Mouse (Mus musculus) stomach, postnatal 0 days (tissue): ENCODE measurements at regions not wholly inside any gene's neighbourhood (a gene's known extent, or its start where the extent isn't known, plus 50 kb on each side); places are given as distances from the start of the nearest gene placed in this dataset.

Source experiments
- CTCF ChIP-seq: IDR thresholded peaks from 2 replicates; pipeline ENCODE4 v1.5.1; 2016; ENCODE audit warnings: antibody characterized with exemption, low read depth, mild to moderate bottlenecking, moderate library complexity
- EP300 ChIP-seq: optimal IDR thresholded peaks from 2 replicates; pipeline ENCODE3; 2016; ENCODE audit warnings: antibody characterized with exemption

DNA sequence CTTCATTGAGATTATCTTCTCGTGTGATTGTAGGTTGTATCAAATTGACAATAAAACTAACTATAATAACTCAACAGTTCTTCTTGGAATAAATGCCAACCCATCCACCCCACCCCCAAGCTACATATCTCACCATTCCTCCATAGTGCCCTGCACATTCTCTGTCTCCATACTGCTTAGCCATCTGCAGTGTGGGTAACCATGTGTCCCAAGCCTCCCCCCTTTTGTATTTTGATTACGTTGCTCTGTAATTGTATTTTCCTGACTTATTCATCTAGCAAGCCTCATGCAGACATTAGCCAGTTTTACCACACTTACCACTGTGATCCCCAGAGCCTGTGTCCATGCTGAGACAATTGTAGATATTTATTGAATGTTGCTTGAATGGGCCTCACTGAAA, 129.7 kb upstream of the Smarca2 start:
- TF ChIP-seq CTCF: no peak
- TF ChIP-seq EP300: no peak
